Mouse (Mus musculus) testis, adult 2 months (tissue): ENCODE measurements around the gene B3gat3. TPM values are rescaled to one million over a fixed set of nuclear protein-coding genes. Genes with fewer than 3 reads are reported as not detected.
"Not testable (repeated sequence)": the region's sequence is repeated elsewhere in the genome, so short reads cannot be mapped to it uniquely, and the experiment has no call there.

ENCODE experiments used
- H3K27ac ChIP-seq: fragments of 200-500 bp; 2 replicates; pipeline ENCODE4 v1.5.1; 2012; ENCODE audit warnings: low read depth, low read length; ENCODE audit not compliant: control insufficient read depth, insufficient read depth
- H3K27me3 ChIP-seq: fragments of 200-500 bp; 2 replicates; pipeline ENCODE4 v1.6.1; 2012; ENCODE audit warnings: mild to moderate bottlenecking, low read length, moderate library complexity; ENCODE audit not compliant: control insufficient read depth, insufficient read depth
- H3K36me3 ChIP-seq: fragments of 200-500 bp; 2 replicates; pipeline ENCODE4 v1.6.1; 2012; ENCODE audit warnings: mild to moderate bottlenecking, low read length; ENCODE audit not compliant: control insufficient read depth, insufficient read depth
- H3K4me1 ChIP-seq: fragments of 200-500 bp; 2 replicates; pipeline ENCODE4 v1.6.1; 2012; ENCODE audit warnings: low read length; ENCODE audit not compliant: control insufficient read depth, insufficient read depth
- H3K4me3 ChIP-seq: fragments of 200-500 bp; 2 replicates; pipeline ENCODE4 v1.5.1; 2012; ENCODE audit warnings: low read depth, mild to moderate bottlenecking, low read length, moderate library complexity, mixed read lengths; ENCODE audit not compliant: control insufficient read depth
- CTCF ChIP-seq: fragments of 200-500 bp; IDR thresholded peaks from 2 replicates; pipeline ENCODE4 v1.5.1; 2012; ENCODE audit warnings: low read depth, mild to moderate bottlenecking, inconsistent platforms, low read length, moderate library complexity; ENCODE audit not compliant: control insufficient read depth, insufficient read depth, insufficient replicate concordance
- POLR2A ChIP-seq: fragments of 200-500 bp; IDR thresholded peaks from 2 replicates; pipeline ENCODE4 v1.6.1; 2012; ENCODE audit warnings: low read depth, mild to moderate bottlenecking, inconsistent platforms, low read length, moderate library complexity; ENCODE audit not compliant: control insufficient read depth
- polyA plus RNA-seq: library from polyadenylated mRNA; depleted of rRNA; stranded (reverse); fragments of >200 nt; gene quantifications from 2 replicates; pipeline ENCODE4 v1.2.3, GENCODE M21; 2012; rRNA removed

Gene B3gat3
- 19.5 and 20.4 TPM in 2 replicates for polyA plus RNA-seq

DNA sequence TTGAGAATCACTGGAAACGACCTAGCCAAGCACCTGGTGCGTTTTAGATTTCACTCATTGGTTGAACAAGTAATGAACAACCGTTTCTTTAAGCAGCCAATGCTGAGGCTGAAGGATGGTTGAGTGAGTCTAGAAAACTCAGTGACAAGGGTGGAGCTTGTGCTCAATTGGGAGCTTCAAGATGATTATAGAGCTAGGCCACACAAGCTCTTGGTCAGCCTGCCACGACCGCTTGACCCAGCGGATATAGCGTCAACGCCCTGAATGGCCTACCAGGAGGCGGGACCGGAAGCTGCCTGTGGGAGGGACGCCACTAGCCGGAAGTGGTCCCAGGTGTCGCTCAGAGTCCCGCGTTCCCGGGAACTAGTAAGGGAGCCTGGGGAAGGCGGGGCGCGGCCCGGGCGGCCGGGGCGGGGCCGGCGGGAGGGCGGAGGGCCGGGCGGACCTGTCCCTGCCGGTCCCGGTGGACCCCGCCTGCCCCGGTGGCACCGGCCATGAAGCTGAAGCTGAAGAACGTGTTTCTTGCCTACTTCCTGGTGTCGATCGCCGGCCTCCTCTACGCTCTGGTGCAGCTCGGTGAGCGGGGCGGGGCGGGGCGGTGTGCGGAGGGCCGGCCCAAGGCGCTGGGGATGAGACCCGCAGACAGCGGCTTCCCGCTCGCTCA is at the start of gene B3gat3:
Gene B3gat3 (plus strand): TSS at position 302 of the 664 bp plus-strand sequence.
- H3K27ac ChIP-seq, result peak within 1 kb of the TSS; percentile 88
- TF ChIP-seq POLR2A (peak; percentile 98), CTCF (no peak)
- peak within 1 kb of the TSS; percentile 88 for H3K4me3 ChIP-seq
- H3K4me1 ChIP-seq, result peaks cover 8% of the 10 kb centered on the region
- no peaks in the 10 kb centered on the region for H3K27me3 ChIP-seq
- peaks cover under 1% of the 10 kb centered on the region; the same call in 1 of the 2 replicates for H3K36me3 ChIP-seq

DNA sequence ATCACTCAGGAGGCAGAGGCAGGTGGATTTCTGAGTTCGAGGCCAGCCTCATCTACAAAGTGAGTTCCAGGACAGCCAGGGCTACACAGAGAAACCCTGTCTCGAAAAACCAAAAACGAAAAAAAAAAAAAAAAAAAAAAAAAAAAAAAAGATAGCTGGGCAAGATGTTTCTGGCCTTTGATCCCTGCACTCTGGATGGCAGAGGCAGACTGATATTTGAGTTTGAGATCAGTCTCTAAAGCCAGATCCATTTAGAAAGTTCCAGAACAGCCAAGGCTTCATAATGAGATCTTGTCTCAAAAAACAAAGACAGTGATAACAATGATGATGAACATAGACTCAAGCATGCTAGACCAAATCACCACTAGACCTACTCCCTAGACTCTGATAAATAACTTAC is 49.8 kb upstream of the B3gat3 start:
- not testable (repeated sequence) for H3K27me3 ChIP-seq, H3K4me1 ChIP-seq, H3K4me3 ChIP-seq, H3K27ac ChIP-seq, H3K36me3 ChIP-seq

DNA sequence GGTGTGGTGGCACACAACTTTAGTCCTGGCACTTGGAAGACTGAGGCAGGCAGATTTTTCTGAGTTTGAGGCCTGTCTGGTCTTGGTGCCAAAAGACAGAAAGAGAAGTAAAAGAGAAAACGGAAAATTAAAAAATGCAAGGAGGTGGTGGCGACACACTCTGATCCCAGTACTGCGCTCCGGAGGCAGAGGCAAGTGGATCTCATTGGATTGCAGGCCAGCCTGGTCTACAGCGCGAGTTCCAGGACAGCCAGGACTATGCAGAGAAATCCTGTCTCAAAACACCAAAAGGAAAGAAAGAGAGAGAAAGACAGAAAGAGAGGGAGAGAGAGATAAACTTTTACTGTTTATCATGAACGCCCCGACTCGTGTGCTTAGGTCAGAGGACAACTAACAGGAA is 49.3 kb upstream of the B3gat3 start:
- Histone ChIP-seq H3K36me3 (peaks cover 6% of the 10 kb centered on the region), H3K4me1 (peaks cover 6% of the 10 kb centered on the region), H3K27ac (peak overlapping the region; percentile 93), H3K27me3 (no peaks in the 10 kb centered on the region), H3K4me3 (peak overlapping the region; percentile 87)
- TF ChIP-seq POLR2A, result no peak

DNA sequence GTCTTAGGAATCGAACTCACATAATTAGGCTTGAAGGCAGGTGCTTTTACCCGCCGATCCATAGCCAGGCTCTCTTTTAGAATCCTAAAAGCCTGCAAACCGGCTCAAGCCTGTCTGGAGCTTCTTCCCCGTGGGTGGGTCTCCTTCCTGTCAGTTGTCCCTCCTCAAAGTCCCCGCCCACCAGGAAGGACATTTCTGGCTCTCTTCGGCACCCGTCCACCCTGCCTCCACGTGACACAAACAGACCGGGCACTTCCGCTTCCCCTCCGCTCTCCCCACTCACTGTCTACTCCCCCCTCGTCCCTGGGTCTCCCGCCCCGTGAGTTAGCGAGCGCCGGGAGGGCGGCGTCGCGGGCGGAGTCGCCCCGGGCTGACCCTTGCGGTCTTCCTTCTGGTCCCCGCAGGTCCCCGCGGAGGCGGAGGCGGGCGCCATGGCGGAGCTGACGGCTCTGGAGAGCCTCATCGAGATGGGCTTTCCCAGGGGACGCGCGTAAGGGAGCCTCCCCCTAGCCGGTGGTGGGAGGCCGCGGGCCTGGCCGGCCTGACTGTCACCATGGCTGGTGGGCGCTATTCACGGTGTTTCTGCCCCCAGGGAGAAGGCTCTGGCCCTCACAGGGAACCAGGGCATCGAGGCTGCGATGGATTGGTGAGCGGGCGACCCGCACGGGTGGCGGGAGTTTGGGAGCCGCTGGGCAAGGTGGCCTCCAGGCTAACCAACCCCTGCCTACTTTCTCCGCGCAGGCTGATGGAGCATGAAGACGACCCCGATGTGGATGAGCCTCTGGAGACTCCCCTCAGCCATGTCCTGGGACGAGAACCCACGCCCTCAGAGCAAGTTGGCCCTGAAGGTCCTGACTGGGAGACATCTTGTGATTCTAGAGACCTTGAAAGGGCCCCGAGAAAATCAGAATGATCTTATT is 48.6 kb upstream of the B3gat3 start, which contains the start of gene Ubxn1:
Gene Ubxn1 (plus strand): TSS at position 230 of the 920 bp plus-strand sequence.
- Histone ChIP-seq H3K4me3 (peak within 1 kb of the TSS; percentile 87), H3K4me1 (peaks cover 6% of the 10 kb centered on the region), H3K27me3 (no peaks in the 10 kb centered on the region), H3K36me3 (peaks cover 6% of the 10 kb centered on the region), H3K27ac (peak within 1 kb of the TSS; percentile 93)
- TF ChIP-seq POLR2A (peak; percentile 90), CTCF (no peak)

DNA sequence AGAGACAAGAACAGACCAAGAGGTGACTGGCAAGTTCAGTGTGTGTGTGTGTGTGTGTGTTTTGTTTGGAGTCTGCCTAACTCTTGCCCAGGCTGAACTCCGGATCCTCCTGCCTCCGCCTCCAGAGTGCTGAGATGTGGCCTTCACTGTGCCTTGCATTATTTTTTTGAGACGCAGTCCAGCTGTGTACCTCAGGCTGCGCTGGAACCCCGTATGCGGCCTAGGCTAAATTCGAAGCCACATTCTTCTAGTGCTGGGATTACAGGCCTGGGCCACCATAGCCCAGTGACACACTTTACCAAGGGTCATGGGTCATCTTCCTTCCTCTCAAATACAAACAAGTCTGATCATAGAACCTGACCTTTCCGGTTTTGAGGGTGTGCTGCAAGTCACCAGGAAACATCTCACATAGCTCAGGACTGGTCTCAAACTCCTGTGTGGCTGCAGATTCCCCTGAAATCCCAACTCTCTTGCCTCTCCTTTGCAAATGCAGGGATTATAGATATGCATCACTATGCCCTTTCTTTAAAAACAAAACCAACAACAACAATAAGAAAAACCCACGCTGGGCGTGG is 47.8 kb upstream of the B3gat3 start:
- Histone ChIP-seq H3K27me3 (no peaks in the 10 kb centered on the region), H3K27ac (peak overlapping the region; percentile 41; the same call in 1 of the 2 replicates), H3K4me3 (peak overlapping the region; percentile 87), H3K36me3 (peaks cover 6% of the 10 kb centered on the region), H3K4me1 (peaks cover 6% of the 10 kb centered on the region)
- TF ChIP-seq CTCF (no peak), POLR2A (no peak)

DNA sequence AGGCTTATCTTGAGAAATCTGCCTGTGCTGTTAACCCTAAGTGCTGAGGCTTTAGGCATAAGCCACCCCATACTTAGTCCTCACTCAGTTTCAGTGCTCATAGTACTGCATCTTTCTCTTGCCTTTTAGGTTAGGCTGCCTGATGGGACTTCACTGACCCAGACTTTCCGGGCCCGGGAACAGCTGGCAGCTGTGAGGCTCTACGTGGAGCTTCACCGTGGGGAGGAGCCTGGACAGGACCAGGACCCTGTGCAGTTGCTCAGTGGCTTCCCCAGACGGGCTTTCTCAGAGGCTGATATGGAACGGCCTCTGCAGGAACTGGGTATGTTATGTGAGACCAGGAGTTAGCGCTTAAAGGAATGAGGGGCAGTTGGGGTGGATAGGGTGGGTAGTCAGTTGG is 45.1 kb upstream of the B3gat3 start:
- TF ChIP-seq POLR2A (no peak), CTCF (no peak)
- Histone ChIP-seq H3K27me3 (no peaks in the 10 kb centered on the region), H3K4me1 (peaks cover 6% of the 10 kb centered on the region), H3K27ac (no peak overlapping the region), H3K36me3 (peaks cover 6% of the 10 kb centered on the region), H3K4me3 (no peak overlapping the region)
